Mouse (Mus musculus) heart, postnatal 25 days (tissue): ENCODE data around the gene Hipk2. TPM values are rescaled to one million over a fixed set of nuclear protein-coding genes. Genes with fewer than 3 reads are reported as not detected.

ENCODE experiments used
- DNase-seq: peaks from one replicate; pipeline ENCODE4 v3.0.0; 2022; ENCODE audit warnings: low spot score
- intact Hi-C: fragments of 180-260 bp; cut with DNase I; formaldehyde crosslinking; loops from one replicate; pipeline ENCODE4 v1.15.1; 2025
- total RNA-seq, 2 experiments: library from RNA; stranded (reverse); gene quantifications; 2 replicates each; pipeline ENCODE4 v1.2.3; 2021

Hipk2 gene
- total RNA-seq, 2 experiments from 2014 or later = 97.0 to 99.4 TPM

- intact Hi-C loops = no loop called here
- DNase-seq = no peak
These were observed 35.2 kb downstream of the Hipk2 start for GRCm38 (mm10) chr6:38840780-38841179.

GRCm38 (mm10) chr6:38840380-38840779 lies 35.6 kb downstream of the Hipk2 start:
- no peak for DNase-seq

GRCm38 (mm10) chr6:38839891-38840290 lies 36.1 kb downstream of the Hipk2 start:
- no peak for DNase-seq
- intact Hi-C loops = no loop called here

More at GRCm38 (mm10) chr6:38840380-38840779, 35.6 kb downstream of the Hipk2 start:
- intact Hi-C loops = no loop called here

- intact Hi-C loops = no loop called here
These were observed 37.9 kb downstream of the Hipk2 start for GRCm38 (mm10) chr6:38838061-38838460.

GRCm38 (mm10) chr6:38835217-38835616 lies 40.7 kb downstream of the Hipk2 start:
- DNase-seq = no peak
- intact Hi-C loops = no loop called here

More at GRCm38 (mm10) chr6:38838061-38838460, 37.9 kb downstream of the Hipk2 start:
- DNase-seq = no peak

GRCm38 (mm10) chr6:38834727-38835126 lies 41.2 kb downstream of the Hipk2 start:
- intact Hi-C loops = no loop called here
- DNase-seq = no peak

- intact Hi-C loops = no loop called here
These were observed 42.2 kb downstream of the Hipk2 start for GRCm38 (mm10) chr6:38833721-38834120.

GRCm38 (mm10) chr6:38829452-38829851 lies 46.5 kb downstream of the Hipk2 start:
- DNase-seq = no peak
- intact Hi-C loops = no loop called here

More at GRCm38 (mm10) chr6:38833721-38834120, 42.2 kb downstream of the Hipk2 start:
- no peak for DNase-seq

- DNase-seq = no peak
- intact Hi-C loops = no loop called here
These were observed 47.8 kb downstream of the Hipk2 start for GRCm38 (mm10) chr6:38828211-38828610.

- no peak for DNase-seq
- intact Hi-C loops = no loop called here
These were observed 48.5 kb downstream of the Hipk2 start for GRCm38 (mm10) chr6:38827435-38827834.

- intact Hi-C loops = no loop called here
- DNase-seq = no peak
These were observed 49.1 kb downstream of the Hipk2 start for GRCm38 (mm10) chr6:38826857-38827256.

- DNase-seq = no peak
- intact Hi-C loops = no loop called here
These were observed 50.1 kb downstream of the Hipk2 start for GRCm38 (mm10) chr6:38825886-38826285.

- intact Hi-C loops = no loop called here
- DNase-seq = no peak
These were observed 52.1 kb downstream of the Hipk2 start for GRCm38 (mm10) chr6:38823827-38824226.

GRCm38 (mm10) chr6:38823164-38823563 lies 52.8 kb downstream of the Hipk2 start:
- intact Hi-C loops = no loop called here
- DNase-seq = no peak

- intact Hi-C loops = no loop called here
- DNase-seq = no peak
These were observed 54.3 kb downstream of the Hipk2 start for GRCm38 (mm10) chr6:38821686-38822085.

- intact Hi-C loops = no loop called here
- DNase-seq = no peak
These were observed 55.1 kb downstream of the Hipk2 start for GRCm38 (mm10) chr6:38820862-38821261.

GRCm38 (mm10) chr6:38816216-38816615 lies 59.7 kb downstream of the Hipk2 start:
- intact Hi-C loops = no loop called here
- no peak for DNase-seq

GRCm38 (mm10) chr6:38815582-38815981 lies 60.4 kb downstream of the Hipk2 start:
- no peak for DNase-seq
- intact Hi-C loops = no loop called here

GRCm38 (mm10) chr6:38814690-38815089 lies 61.3 kb downstream of the Hipk2 start:
- intact Hi-C loops = no loop called here
- no peak for DNase-seq

- DNase-seq = no peak
- intact Hi-C loops = no loop called here
These were observed 64.4 kb downstream of the Hipk2 start for GRCm38 (mm10) chr6:38811459-38812145.

- intact Hi-C loops = no loop called here
- DNase-seq = no peak
These were observed 65.9 kb downstream of the Hipk2 start for GRCm38 (mm10) chr6:38810121-38810475.
